Mouse (Mus musculus) heart, adult 2 months (tissue): ENCODE measurements around the gene Sorbs1. TPM values are rescaled to one million over a fixed set of nuclear protein-coding genes. Genes with fewer than 3 reads are reported as not detected.

Source experiments
- DNase-seq, 2 experiments: peaks; one replicate each; pipeline ENCODE4 v3.0.0; 2021
- H3K27ac ChIP-seq: fragments of 200-600 bp; 2 replicates; pipeline ENCODE4 v1.8.1; 2022
- H3K27me3 ChIP-seq: fragments of 200-500 bp; 2 replicates; pipeline ENCODE4 v1.6.1; 2012; ENCODE audit warnings: mild to moderate bottlenecking, low read length, inconsistent platforms, mixed read lengths; ENCODE audit not compliant: control insufficient read depth, insufficient read depth
- H3K36me3 ChIP-seq: fragments of 200-500 bp; 2 replicates; pipeline ENCODE4 v1.6.1; 2012; ENCODE audit warnings: low read length, inconsistent platforms; ENCODE audit not compliant: control insufficient read depth, insufficient read depth
- H3K4me1 ChIP-seq: fragments of 200-500 bp; 2 replicates; pipeline ENCODE4 v1.6.1; 2011; ENCODE audit warnings: low read length; ENCODE audit not compliant: control insufficient read depth, insufficient read depth
- H3K4me3 ChIP-seq: fragments of 200-600 bp; 2 replicates; pipeline ENCODE4 v1.8.1; 2022
- H3K79me2 ChIP-seq: fragments of 200-500 bp; replicated peaks from 2 replicates; pipeline ENCODE4 v1.6.1; 2012; ENCODE audit warnings: mild to moderate bottlenecking, inconsistent platforms, low read length, moderate library complexity, mixed read lengths; ENCODE audit not compliant: control insufficient read depth, insufficient read depth
- H3K9ac ChIP-seq: fragments of 200-500 bp; 2 replicates; pipeline ENCODE4 v1.6.1; 2012; ENCODE audit warnings: low read depth, mild to moderate bottlenecking, control low read depth, inconsistent platforms, low read length, mixed read lengths
- CTCF ChIP-seq: fragments of 200-600 bp; IDR thresholded peaks from 2 replicates; pipeline ENCODE4 v1.8.1; 2022; ENCODE audit warnings: antibody characterized with exemption, mild to moderate bottlenecking, moderate library complexity
- EP300 ChIP-seq: fragments of 200-500 bp; IDR thresholded peaks from 2 replicates; pipeline ENCODE4 v1.6.1; 2011; ENCODE audit warnings: low read depth, low read length, control low read depth; ENCODE audit not compliant: insufficient read depth
- POLR2A ChIP-seq: fragments of 200-500 bp; IDR thresholded peaks from 2 replicates; pipeline ENCODE4 v1.6.1; 2011; ENCODE audit warnings: mild to moderate bottlenecking, low read depth, low read length, control low read depth; ENCODE audit not compliant: insufficient read depth
- WGBS: fragments of 180-500 bp; shearing (Covaris S2); methylation state at CpG from one replicate; pipeline ENCODE4 v1.1.7; 2018; 5-methylcytosine and 5-hydroxymethylcytosine counted together
- intact Hi-C: fragments of 180-260 bp; cut with DNase I; formaldehyde crosslinking; loops from one replicate; pipeline ENCODE4 v1.15.1; 2025
- polyA plus RNA-seq: library from polyadenylated mRNA; depleted of rRNA; stranded (reverse); fragments of >200 nt; gene quantifications from 2 replicates; pipeline ENCODE4 v1.2.3, GENCODE M21; 2012
- total RNA-seq, 2 experiments: library from RNA; stranded (reverse); gene quantifications; 2 replicates each; pipeline ENCODE4 v1.2.3; 2021

Sorbs1 gene
- total and polyA plus RNA-seq, 3 experiments = 185 to 971 (median 638) TPM

- Histone ChIP-seq H3K9ac (no peak overlapping the region), H3K27me3 (no peaks in the 10 kb centered on the region), H3K4me3 (no peak overlapping the region), H3K36me3 (peaks cover 51% of the 10 kb centered on the region), H3K27ac (peak overlapping the region; percentile 88), H3K79me2 (peaks cover 4% of the 10 kb centered on the region), H3K4me1 (peaks cover 42% of the 10 kb centered on the region)
- intact Hi-C loops = no loop called here
- 53% methylated on average over 3 of the region's 3 CpGs for WGBS
- no peak for DNase-seq
- TF ChIP-seq EP300 (no peak), CTCF (no peak), POLR2A (no peak)
These were observed 84.0 kb downstream of the Sorbs1 start for GRCm38 (mm10) chr19:40429572-40429971.

- WGBS = 68% methylated on average over 3 of the region's 3 CpGs
- Histone ChIP-seq H3K79me2 (peaks cover 4% of the 10 kb centered on the region), H3K4me3 (no peak overlapping the region), H3K27ac (peak overlapping the region; percentile 88), H3K9ac (no peak overlapping the region), H3K4me1 (peaks cover 39% of the 10 kb centered on the region), H3K27me3 (no peaks in the 10 kb centered on the region), H3K36me3 (peaks cover 53% of the 10 kb centered on the region)
- no peak for DNase-seq
- intact Hi-C loops = no loop called here
- TF ChIP-seq CTCF (no peak), POLR2A (no peak), EP300 (no peak)
These were observed 84.4 kb downstream of the Sorbs1 start for GRCm38 (mm10) chr19:40429169-40429568.

GRCm38 (mm10) chr19:40426103-40426960 lies 87.2 kb downstream of the Sorbs1 start:
- WGBS = 63% methylated on average over 16 of the region's 16 CpGs
- no peak for TF ChIP-seq EP300
- TF ChIP-seq POLR2A = no peak
- no peak for TF ChIP-seq CTCF
- peaks cover 4% of the 10 kb centered on the region for H3K79me2 ChIP-seq
- intact Hi-C loops = no loop called here
- H3K9ac ChIP-seq = no peak overlapping the region
- no peak for DNase-seq
- H3K4me1 ChIP-seq = peaks cover 28% of the 10 kb centered on the region
- no peaks in the 10 kb centered on the region for H3K27me3 ChIP-seq
- H3K36me3 ChIP-seq = peaks cover 38% of the 10 kb centered on the region
- H3K4me3 ChIP-seq = no peak overlapping the region
- peak overlapping the region; percentile 42 for H3K27ac ChIP-seq

- intact Hi-C loops = no loop called here
- TF ChIP-seq CTCF (no peak), POLR2A (no peak), EP300 (no peak)
- peaks cover 24% of the 10 kb centered on the region for H3K4me1 ChIP-seq
- H3K27ac ChIP-seq = peak overlapping the region; percentile 42
- H3K27me3 ChIP-seq = no peaks in the 10 kb centered on the region
- WGBS = 16% methylated on average over 5 of the region's 5 CpGs
- no peak for DNase-seq
- H3K79me2 ChIP-seq = peaks cover 4% of the 10 kb centered on the region
- H3K9ac ChIP-seq = peak overlapping the region; percentile 3; the same call in 1 of the 2 replicates
- no peak overlapping the region for H3K4me3 ChIP-seq
- peaks cover 28% of the 10 kb centered on the region for H3K36me3 ChIP-seq
These were observed 88.3 kb downstream of the Sorbs1 start for GRCm38 (mm10) chr19:40425326-40425725.

GRCm38 (mm10) chr19:40421037-40421436 lies 92.5 kb downstream of the Sorbs1 start:
- Histone ChIP-seq H3K27ac (peak overlapping the region; percentile 45; the same call in 1 of the 2 replicates), H3K36me3 (peaks cover 15% of the 10 kb centered on the region)
- intact Hi-C loops = no loop called here

GRCm38 (mm10) chr19:40419315-40419714 lies 94.3 kb downstream of the Sorbs1 start:
- peak in 1 of 2 experiments; percentile 15 for DNase-seq
- 64% methylated on average over 7 of the region's 7 CpGs for WGBS
- Histone ChIP-seq H3K27me3 (no peaks in the 10 kb centered on the region), H3K79me2 (no peaks in the 10 kb centered on the region), H3K4me1 (peaks cover 3% of the 10 kb centered on the region), H3K36me3 (peaks cover 17% of the 10 kb centered on the region), H3K9ac (no peak overlapping the region), H3K27ac (peak overlapping the region; percentile 67), H3K4me3 (no peak overlapping the region)
- TF ChIP-seq CTCF (no peak), EP300 (no peak)
- intact Hi-C loops = no loop called here

More at GRCm38 (mm10) chr19:40421037-40421436, 92.5 kb downstream of the Sorbs1 start:
- Histone ChIP-seq H3K4me3 (no peak overlapping the region), H3K79me2 (no peaks in the 10 kb centered on the region), H3K27me3 (no peaks in the 10 kb centered on the region), H3K4me1 (peaks cover 8% of the 10 kb centered on the region), H3K9ac (no peak overlapping the region)
- DNase-seq = no peak
- 68% methylated on average over 7 of the region's 7 CpGs for WGBS
- TF ChIP-seq POLR2A (no peak), EP300 (no peak), CTCF (no peak)
